Mouse (Mus musculus): Measurements from ENCODE around the gene Slc7a11. TPM values are rescaled to one million over a fixed set of nuclear protein-coding genes. Genes with fewer than 3 reads are reported as not detected.
A peak's percentile ranks its signal among the peaks of the same experiment; 100 is the strongest.

The Slc7a11 gene
- 1.1 TPM in 2 replicates for polyA plus RNA-seq (2015; fragmentation: Nextera tagmentation; extraction: Ambion mirVana)

DNA sequence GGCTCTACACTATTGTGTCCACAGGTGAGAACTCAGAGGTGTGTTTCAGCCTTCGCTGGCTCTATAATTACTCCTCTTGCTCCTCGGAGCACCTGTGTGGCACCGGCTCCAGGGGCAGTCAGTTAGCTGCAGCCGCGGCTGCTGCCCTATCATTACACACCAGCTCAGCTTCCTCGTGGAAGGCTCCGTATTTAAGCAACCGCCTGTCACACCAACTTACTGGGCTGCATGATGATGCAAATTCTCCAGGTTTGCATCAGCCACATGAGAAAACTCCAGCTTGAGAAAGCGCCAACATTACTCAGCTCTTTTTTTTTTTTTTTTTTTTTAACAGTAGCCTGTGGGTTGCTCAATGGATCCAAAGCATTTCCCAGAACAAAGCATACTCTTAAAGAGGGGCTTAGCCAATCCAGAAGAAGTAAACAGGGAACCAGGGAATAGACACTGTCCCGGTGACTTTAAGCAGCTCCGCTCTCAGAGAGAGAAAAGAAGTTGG, at the start of gene Slc7a11:
Gene Slc7a11, minus strand, starts transcription at position 194 of the 496 bp plus-strand sequence.
- Histone ChIP-seq H3K4me1 (peaks cover 8% of the 10 kb centered on the region), H3K27me3 (no peaks in the 10 kb centered on the region), H3K4me3 (peak within 1 kb of the TSS; percentile 40), H3K27ac (no peak within 1 kb of the TSS), H3K9me3 (no peaks in the 10 kb centered on the region), H3K36me3 (no peaks in the 10 kb centered on the region), H3K9ac (peak within 1 kb of the TSS; percentile 59), H3K4me2 (peak within 1 kb of the TSS; percentile 69)
- peak; percentile 52; the same call in 1 of the 2 replicates for ATAC-seq (ENCODE audit: insufficient number of reproducible peaks, insufficient read depth, low FRiP score, low TSS enrichment, low read depth)
- under 1% methylated on average over 11 of the region's 11 CpGs for WGBS

DNA sequence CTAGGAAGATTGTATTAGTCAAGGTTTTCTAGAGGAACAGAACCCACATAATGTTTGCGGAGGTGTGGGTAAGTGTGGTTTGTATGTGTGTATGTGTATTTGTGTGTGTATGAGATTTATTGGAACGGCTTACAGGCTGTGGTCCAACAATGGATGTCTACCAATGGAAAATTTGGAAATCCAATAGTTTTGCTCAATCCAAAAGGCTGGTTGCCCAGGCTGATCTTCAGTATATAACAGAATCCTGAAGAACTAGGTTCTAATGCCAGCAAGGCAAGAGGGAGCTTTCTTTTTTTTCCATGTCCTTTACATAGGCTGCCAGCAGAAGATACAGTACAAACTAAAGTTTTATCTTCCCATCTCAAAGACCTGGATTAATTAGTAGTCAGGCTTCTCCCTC, 48.3 kb upstream of the Slc7a11 start:
- Histone ChIP-seq H3K4me3 (no peak overlapping the region), H3K4me2 (no peak overlapping the region), H3K27me3 (no peaks in the 10 kb centered on the region), H3K36me3 (no peaks in the 10 kb centered on the region), H3K9ac (no peak overlapping the region), H3K27ac (no peak overlapping the region), H3K9me3 (0 out of 2 replicates have a peak, but pooled peaks cover 9% of the 10 kb centered on the region), H3K4me1 (no peaks in the 10 kb centered on the region)
- ATAC-seq (ENCODE audit: insufficient number of reproducible peaks, insufficient read depth, low FRiP score, low TSS enrichment, low read depth) = no peak
- 95% methylated on average over 2 of the region's 2 CpGs for WGBS

DNA sequence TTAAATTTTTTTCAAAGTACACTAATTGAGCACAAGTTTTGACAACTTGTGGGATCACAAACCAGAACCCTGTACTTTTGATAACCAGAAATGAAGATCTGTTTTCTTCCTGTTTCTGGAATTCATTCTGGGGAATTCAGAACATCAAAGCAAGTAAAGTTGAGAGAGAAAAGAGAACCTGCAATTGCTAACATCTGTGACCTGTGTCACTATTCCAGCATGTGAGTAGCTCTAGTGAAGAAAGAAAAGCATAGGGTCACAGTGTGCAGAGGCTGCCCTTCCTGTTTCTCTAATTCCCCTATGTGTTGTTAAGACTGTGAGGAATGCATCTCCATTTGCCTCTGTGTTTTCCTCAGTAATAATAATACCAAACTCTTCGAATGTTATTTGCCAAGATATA, 40.7 kb upstream of the Slc7a11 start:
- no peak for ATAC-seq (ENCODE audit: insufficient number of reproducible peaks, insufficient read depth, low FRiP score, low TSS enrichment, low read depth)
- no peak overlapping the region for H3K4me3 ChIP-seq
- no peak overlapping the region for H3K27ac ChIP-seq
- WGBS = 30% methylated on average over 1 of the region's 1 CpGs
- H3K36me3 ChIP-seq = no peaks in the 10 kb centered on the region
- H3K9ac ChIP-seq = no peak overlapping the region
- no peaks in the 10 kb centered on the region for H3K27me3 ChIP-seq
- H3K4me1 ChIP-seq = 0 out of 2 replicates have a peak, but pooled peaks cover 4% of the 10 kb centered on the region
- H3K9me3 ChIP-seq = no peaks in the 10 kb centered on the region
- H3K4me2 ChIP-seq = no peak overlapping the region

DNA sequence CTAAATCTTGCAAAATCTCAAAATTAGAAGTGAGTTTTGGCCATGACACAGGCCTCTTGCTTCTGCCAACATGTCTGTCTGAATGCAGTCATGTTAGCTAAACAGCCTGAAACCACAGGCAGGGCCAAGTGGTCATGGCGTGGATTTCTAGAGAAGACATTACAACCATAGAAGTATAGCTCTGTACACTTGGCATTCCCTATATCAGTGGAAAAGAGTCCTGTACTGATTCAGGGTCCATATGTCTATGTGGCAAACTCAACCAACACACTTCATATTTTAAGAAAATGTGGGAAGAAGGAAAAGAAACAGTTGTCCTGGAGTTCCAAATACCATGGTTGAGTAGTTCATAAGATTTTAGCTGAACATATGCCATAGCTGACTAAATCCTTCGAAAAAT, 18.8 kb upstream of the Slc7a11 start:
- Histone ChIP-seq H3K27me3 (no peaks in the 10 kb centered on the region), H3K4me2 (no peak overlapping the region), H3K9me3 (no peaks in the 10 kb centered on the region), H3K4me3 (no peak overlapping the region), H3K9ac (no peak overlapping the region), H3K36me3 (no peaks in the 10 kb centered on the region), H3K27ac (no peak overlapping the region), H3K4me1 (no peaks in the 10 kb centered on the region)
- 85% methylated on average over 2 of the region's 2 CpGs for WGBS
- ATAC-seq (ENCODE audit: insufficient number of reproducible peaks, insufficient read depth, low FRiP score, low TSS enrichment, low read depth) = no peak

DNA sequence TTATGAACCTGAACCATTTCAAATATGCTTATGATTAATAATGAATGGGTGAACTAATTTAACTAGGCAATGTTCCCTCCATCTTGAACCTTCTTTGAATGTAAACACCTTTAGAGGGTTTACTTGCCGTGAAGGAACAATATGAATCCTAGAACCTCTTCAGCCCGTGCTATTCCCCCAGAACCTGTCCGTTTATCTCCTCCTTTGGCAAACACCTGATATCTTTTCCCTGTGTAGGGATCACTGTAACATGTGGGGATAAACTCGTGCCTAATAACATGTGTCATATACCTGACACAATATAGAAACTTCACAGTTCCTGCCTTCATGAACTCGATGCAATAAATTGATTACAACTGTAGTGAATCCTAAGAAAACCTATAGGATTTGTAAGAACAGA, 13.7 kb upstream of the Slc7a11 start:
- Histone ChIP-seq H3K27ac (no peak overlapping the region), H3K36me3 (no peaks in the 10 kb centered on the region), H3K4me2 (no peak overlapping the region), H3K4me3 (no peak overlapping the region), H3K9ac (no peak overlapping the region), H3K4me1 (no peaks in the 10 kb centered on the region), H3K9me3 (no peaks in the 10 kb centered on the region), H3K27me3 (no peaks in the 10 kb centered on the region)
- ATAC-seq (ENCODE audit: insufficient number of reproducible peaks, insufficient read depth, low FRiP score, low TSS enrichment, low read depth) = no peak
- 84% methylated on average over 5 of the region's 5 CpGs for WGBS

DNA sequence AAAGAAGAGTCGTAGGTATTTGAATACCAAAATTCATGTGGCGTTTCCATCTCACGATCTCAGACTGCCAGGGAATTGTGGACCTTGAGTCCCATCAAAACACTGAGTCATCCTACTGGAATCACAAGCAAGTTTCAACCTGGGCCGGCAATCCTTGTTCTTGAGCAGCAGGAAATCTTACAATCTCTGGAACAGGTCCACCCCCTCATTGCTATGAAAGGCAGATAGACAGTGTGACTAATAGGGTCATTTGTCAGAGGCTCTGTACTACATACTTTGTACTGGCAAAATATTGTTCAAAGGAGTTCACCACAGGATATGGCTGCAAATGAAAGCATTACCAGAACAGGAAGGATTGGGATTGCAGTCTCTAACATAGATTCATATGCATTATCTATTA, 13.2 kb upstream of the Slc7a11 start:
- Histone ChIP-seq H3K27me3 (no peaks in the 10 kb centered on the region), H3K9ac (no peak overlapping the region), H3K9me3 (no peaks in the 10 kb centered on the region), H3K4me2 (no peak overlapping the region), H3K4me1 (no peaks in the 10 kb centered on the region), H3K27ac (no peak overlapping the region), H3K36me3 (no peaks in the 10 kb centered on the region), H3K4me3 (no peak overlapping the region)
- WGBS = 72% methylated on average over 4 of the region's 4 CpGs
- ATAC-seq (ENCODE audit: insufficient number of reproducible peaks, insufficient read depth, low FRiP score, low TSS enrichment, low read depth) = no peak

DNA sequence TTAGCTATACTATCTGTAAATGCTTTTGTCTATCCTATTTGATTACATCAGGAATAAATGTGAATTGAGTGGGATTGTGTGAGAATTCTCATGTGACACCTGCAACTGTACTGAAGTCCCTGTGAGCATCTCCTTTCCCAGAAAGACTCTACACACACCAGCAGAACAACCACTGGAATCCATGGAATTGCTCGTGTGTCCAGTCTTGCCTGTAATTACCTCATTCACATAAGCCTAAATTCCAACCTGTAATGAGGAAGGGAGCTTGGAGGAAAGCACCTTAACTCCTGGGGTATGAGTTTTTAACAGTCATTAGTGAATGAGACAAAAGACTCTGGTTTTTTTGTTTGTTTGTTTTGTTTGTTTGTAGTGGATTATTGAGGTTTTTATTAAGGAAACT, 12.6 kb upstream of the Slc7a11 start:
- ATAC-seq (ENCODE audit: insufficient number of reproducible peaks, insufficient read depth, low FRiP score, low TSS enrichment, low read depth) = no peak
- H3K27ac ChIP-seq = no peak overlapping the region
- no peaks in the 10 kb centered on the region for H3K9me3 ChIP-seq
- no peak overlapping the region for H3K4me2 ChIP-seq
- no peaks in the 10 kb centered on the region for H3K36me3 ChIP-seq
- no peak overlapping the region for H3K4me3 ChIP-seq
- 43% methylated on average over 1 of the region's 1 CpGs for WGBS
- no peak overlapping the region for H3K9ac ChIP-seq
- no peaks in the 10 kb centered on the region for H3K4me1 ChIP-seq
- H3K27me3 ChIP-seq = no peaks in the 10 kb centered on the region

DNA sequence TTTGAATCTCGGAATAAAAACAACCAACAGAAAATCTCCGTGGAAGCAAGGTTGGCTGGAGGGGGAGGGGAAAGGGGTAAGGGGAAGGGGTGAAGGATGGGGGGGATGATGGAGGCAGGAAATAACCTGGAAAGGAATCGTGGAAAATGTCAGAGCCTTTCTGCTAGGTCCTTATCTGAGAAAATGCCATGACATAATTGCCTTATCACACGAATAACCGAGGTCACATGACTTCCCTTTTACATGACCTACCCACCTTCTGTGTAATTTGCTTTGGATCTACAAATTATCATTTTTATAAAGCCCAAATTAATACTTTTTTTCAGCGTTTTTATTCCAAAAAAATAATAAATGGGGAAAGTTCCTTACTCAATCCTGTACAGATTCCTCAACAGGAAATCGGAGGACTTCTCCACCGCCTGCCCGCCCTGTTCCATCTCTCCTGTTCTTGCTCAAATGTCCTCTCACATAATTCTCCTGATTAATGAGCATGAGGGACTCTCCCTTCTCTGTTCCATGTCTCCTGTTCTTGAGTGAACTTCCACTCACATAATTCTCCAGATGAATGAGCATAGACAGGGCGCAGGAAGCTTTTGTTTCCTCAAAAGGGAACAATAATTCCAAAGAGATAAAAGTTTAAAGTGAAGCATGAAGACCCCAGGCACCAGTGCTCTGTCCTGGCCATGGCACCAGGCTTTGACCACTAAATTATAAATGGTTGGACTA, 1.8 kb upstream of the Slc7a11 start:
- Histone ChIP-seq H3K9ac (no peak overlapping the region), H3K4me2 (no peak overlapping the region), H3K27ac (no peak overlapping the region), H3K9me3 (no peaks in the 10 kb centered on the region), H3K4me1 (peaks cover 8% of the 10 kb centered on the region), H3K4me3 (no peak overlapping the region), H3K36me3 (no peaks in the 10 kb centered on the region), H3K27me3 (no peaks in the 10 kb centered on the region)
- WGBS = 56% methylated on average over 10 of the region's 10 CpGs
- no peak for ATAC-seq (ENCODE audit: insufficient number of reproducible peaks, insufficient read depth, low FRiP score, low TSS enrichment, low read depth)

DNA sequence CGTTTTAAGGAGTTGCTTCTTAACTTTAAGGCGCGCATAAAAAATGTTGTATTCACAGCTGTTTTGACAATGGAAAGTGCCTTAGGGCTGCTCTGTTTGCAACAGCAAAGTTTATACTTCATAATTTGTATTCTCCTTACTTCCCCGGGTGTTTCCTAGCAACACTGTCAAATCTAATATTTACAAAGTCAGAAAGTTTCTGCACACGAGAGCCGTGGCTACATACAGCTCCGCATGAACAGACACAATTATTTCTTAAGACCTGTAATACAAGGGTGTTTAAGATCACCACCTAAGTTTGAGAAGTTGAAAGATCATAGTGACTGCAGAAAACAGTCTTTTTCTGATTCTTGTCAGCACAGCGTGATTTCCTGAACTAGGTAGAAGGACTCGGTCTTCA, 528 bp upstream of the Slc7a11 start:
- Histone ChIP-seq H3K27ac (no peak overlapping the region), H3K27me3 (no peaks in the 10 kb centered on the region), H3K36me3 (no peaks in the 10 kb centered on the region), H3K4me1 (peaks cover 8% of the 10 kb centered on the region), H3K9ac (peak overlapping the region; percentile 59; the same call in 1 of the 2 replicates), H3K9me3 (no peaks in the 10 kb centered on the region), H3K4me3 (peak overlapping the region; percentile 40), H3K4me2 (peak overlapping the region; percentile 69)
- no peak for ATAC-seq (ENCODE audit: insufficient number of reproducible peaks, insufficient read depth, low FRiP score, low TSS enrichment, low read depth)
- 9% methylated on average over 9 of the region's 9 CpGs for WGBS

DNA sequence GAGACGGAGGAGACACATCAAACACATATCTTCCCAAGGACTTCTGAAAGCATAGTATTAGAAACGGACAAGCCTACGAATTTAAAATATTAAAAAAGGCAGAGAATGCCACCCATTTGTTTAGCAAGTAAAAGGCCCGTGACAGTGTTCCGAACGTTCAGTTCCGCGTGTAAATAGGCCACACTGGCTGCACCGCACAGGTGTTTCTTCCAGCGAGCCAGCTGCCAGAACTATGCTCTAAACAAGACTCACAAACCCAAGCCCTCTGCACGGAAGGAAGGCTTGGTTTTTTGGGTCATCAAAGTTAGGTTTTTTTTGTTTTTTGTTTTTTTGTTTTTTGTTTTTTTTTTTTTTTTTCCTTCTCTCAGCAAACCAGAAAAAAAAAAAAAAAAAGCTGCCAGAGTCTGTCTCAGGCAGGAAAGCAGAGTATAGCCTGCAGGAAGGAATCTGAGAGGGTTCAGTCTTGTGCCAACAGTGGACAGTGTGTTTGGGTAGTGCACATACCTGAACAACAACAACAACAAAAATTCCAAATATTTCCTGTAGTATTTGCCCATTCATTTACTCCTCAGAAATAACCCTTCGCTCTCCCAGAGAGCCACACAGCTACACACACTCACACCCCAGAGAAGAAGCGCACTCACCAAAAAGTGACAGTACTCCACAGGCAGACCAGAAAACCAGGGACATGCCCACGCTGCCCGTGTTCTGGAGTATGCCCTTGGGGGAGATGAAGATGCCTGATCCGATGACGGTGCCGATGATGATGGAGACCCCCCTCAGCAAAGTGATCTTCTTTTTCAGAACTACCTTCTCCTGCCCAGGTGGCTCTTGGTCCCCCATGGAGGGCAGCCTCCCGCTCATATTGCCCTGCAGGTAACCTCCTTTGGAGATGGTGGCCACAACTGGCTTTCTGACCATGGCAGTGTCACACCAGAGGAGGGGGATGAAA, 797 bp downstream of the Slc7a11 start:
- Histone ChIP-seq H3K9ac (0 out of 2 replicates have a peak overlapping the region, but pooled peaks have one; percentile 59), H3K27ac (no peak overlapping the region), H3K4me3 (peak overlapping the region; percentile 40), H3K4me1 (peaks cover 8% of the 10 kb centered on the region), H3K27me3 (no peaks in the 10 kb centered on the region), H3K36me3 (no peaks in the 10 kb centered on the region), H3K4me2 (peak overlapping the region; percentile 69), H3K9me3 (no peaks in the 10 kb centered on the region)
- 51% methylated on average over 19 of the region's 19 CpGs for WGBS
- ATAC-seq (ENCODE audit: insufficient number of reproducible peaks, insufficient read depth, low FRiP score, low TSS enrichment, low read depth) = no peak

DNA sequence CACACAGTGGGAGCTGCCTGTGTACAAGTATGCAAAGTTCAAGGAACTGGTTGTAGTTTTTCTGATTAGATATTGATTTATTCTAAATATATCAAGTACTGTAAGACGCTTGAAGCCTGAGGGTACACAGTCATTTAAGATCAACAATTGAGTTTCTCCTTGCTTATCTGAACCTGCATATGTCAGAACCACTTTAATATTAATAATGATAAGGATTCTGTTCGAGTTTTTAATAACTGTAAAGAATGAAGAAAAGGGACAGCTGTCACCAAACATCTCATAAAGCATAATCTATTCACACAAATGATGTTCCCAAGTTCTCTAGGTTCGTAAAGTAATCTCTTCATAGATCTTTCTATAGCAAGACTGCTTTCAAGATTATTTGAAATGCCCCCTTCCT, 2.1 kb downstream of the Slc7a11 start:
- Histone ChIP-seq H3K27ac (no peak overlapping the region), H3K27me3 (no peaks in the 10 kb centered on the region), H3K36me3 (no peaks in the 10 kb centered on the region), H3K9ac (no peak overlapping the region), H3K4me1 (peaks cover 8% of the 10 kb centered on the region), H3K4me2 (no peak overlapping the region), H3K9me3 (no peaks in the 10 kb centered on the region), H3K4me3 (no peak overlapping the region)
- ATAC-seq (ENCODE audit: insufficient number of reproducible peaks, insufficient read depth, low FRiP score, low TSS enrichment, low read depth) = no peak
- 76% methylated on average over 3 of the region's 3 CpGs for WGBS
